Mouse (Mus musculus): ENCODE measurements around the gene Tesc.

DNA sequence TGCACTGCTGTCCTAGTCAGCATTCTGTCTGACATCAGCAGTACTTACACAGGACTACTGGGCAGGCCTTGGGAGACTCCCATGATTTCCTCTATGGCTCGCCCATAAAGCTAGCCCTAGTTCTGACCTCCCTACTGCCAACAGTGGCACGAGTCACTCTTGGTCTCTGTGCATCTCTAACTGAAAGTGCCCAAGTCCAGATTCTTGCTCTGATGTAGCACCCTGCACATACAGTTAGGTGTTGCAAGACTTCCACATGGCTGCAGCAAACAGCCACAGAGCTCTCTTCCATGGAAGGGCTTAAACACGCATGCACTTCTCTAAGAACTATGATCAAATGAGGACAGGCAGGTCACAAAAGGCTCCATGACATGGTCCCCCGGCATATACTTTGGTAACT is 68.3 kb downstream of the Tesc start:
- no peak for TF ChIP-seq GATA1 (IDR thresholded peaks at IDR 0.05; ENCODE audit: borderline replicate concordance, low read length)
- TF ChIP-seq FLI1 (IDR thresholded peaks at IDR 0.05; ENCODE audit: low read length), result no peak

Measured in megakaryocyte, embryonic 14.5 days (primary cell).